Mouse (Mus musculus): ENCODE measurements around the gene Rorb. TPM values are rescaled to one million over a fixed set of nuclear protein-coding genes. Genes with fewer than 3 reads are reported as not detected.

The Rorb gene
- total RNA-seq, 2 experiments from 2014 or later = 0.12 to 0.43 TPM

GRCm38 (mm10) chr19:19005144-19005543 is 105.9 kb downstream of the Rorb start:
- DNase-seq = no peak

- DNase-seq = no peak
Observed at GRCm38 (mm10) chr19:19004023-19004656, 106.9 kb downstream of the Rorb start.

- no peak for DNase-seq
Observed at GRCm38 (mm10) chr19:18998966-18999365, 112.0 kb downstream of the Rorb start.

DNA sequence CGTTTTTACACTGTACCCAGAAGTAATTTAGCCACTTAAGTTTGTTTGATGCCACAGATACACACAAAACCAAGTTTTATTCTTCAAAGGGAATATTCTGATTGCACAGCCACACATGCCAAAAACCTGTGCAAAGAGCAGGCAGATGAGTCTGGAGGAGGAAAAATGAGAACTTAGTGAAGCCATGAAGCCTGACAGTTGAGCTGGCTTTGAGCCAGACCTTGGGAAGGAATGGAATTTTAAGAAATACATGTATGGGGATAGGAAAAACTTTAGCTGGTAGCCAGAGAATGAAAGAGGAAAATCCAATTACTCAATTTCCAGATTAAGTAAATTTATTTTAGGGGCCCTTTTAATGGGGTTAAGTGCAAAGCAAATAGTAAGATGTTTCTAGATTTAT is 113.3 kb downstream of the Rorb start:
- DNase-seq = no peak

GRCm38 (mm10) chr19:18979996-18980395 is 131.0 kb downstream of the Rorb start:
- DNase-seq = no peak

GRCm38 (mm10) chr19:18974796-18975660 is 136.0 kb downstream of the Rorb start:
- no peak for DNase-seq

DNA sequence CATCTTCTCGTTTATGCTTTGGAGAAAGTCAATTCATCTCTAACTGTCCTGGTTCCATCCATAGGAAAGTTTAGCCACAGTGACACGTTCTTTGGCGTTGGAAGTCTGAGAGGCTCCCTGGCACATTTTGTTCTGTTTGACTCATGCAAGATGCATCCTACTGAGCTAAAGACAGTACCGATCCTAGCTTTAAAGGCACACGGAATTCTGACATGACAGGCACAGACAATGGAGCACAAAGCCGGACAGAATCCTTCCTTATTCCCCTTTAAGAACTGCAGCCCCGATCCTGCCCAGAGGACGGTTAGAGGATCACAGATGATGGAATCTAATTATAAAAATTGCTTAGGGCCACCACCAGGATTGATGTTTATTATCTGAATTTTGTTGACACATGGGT is 141.6 kb downstream of the Rorb start:
- no peak for DNase-seq

- DNase-seq = no peak
Observed at GRCm38 (mm10) chr19:18967307-18967706, 143.7 kb downstream of the Rorb start.

DNA sequence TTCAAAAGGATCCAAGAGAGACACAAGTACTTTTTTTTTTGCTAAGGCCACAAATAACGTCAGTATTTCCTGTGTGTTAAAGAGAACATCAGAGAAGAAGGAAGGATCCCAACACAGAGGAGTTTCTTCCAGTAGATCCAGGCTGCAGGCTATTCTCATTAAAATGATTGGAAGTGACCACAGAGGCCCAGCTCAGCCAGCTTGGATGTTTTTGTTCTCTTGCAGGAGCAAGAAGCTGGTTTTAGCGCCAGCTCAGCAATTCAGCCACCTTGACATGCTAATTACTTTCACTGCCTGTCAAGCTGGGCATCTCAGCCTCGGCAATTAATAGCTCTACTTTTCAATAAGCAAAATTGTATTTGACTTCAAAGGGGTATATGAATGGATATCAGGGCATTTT is 151.1 kb downstream of the Rorb start:
- DNase-seq = no peak

DNA sequence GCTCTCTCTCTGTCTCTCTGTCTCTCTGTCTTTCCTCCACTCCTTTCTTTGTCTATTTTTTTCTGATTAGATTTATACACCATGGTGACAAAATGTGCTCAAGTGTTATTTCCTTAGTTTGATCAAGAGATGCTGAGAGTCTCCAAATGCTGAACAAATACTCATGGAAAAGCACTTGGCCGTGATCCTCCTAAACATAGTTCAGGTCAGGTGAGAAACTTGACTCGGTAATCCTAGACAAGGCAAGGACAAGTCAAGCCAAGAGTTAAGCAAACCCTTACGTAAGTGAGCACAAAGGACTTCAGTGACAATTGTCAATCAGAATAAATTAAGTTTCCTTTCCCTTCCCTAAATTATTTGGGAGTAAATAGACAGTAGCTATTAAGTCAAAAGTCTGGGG is 158.2 kb downstream of the Rorb start:
- no peak for DNase-seq

DNA sequence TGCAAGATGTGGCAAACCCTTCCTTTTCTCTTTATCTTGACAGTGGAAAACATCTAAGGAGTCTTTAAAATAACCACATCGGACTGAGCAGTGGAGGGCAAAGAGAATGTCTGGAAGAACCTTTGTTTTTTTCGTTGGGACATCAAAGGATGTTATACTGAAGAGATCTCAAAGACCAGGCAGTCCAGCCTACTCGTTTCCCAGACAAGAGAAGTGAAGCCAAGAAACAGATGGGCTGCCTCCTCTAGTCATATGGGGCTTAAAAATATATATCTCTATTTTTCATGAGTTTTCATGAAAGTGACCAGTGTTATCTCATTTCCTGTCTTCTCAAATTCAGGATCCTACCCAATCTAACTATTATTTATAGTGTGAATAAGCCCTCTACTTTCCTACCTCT is 163.8 kb downstream of the Rorb start:
- DNase-seq = no peak

- no peak for DNase-seq
Observed at GRCm38 (mm10) chr19:18945265-18945664, 165.7 kb downstream of the Rorb start.

DNA sequence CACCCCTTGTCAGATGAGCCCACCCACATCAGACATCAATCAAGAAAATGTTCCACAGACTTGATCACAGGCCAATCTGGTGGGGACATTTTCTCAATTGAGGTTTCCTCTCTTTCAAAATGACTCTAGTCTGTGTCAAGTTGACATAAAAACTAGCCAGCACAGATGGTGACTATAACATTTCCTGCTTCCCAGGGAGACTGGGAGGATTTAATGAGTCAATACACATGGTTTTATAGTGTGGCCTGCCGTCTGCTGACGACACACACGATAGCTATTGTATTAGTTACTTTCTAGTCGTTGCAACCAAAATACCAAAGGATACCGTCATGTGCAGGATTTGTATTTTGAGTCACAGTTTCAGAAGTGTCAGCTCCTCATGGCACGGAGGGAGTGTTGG is 169.6 kb downstream of the Rorb start:
- no peak for DNase-seq

DNA sequence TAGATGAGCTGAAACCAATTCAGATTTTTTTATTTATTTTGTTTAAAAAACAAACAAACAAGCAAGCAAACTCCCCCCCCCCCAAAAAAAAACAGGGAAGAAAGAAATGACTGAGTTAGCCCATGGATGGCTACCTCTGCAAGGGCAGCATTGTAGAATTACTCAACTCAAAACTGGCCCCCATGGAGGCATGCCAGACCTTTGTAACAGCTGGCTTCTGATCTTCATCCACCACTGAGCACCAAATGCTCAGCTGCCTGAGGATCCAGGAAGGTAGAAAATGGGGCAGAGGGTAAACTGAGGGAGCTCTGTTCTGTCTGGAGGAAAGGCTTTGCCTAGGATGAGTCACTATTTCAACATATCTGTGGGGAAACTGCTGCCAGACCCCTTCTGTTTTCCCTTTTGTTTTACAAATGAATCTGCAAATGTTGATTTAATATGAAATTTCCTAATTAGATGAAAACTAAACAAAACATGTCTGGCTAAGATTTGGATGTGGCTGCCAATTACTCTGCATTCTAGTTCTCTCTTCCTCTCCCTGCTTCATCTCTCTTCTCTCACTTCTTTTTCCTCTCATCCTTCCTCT is 199.1 kb downstream of the Rorb start:
- DNase-seq = no peak

GRCm38 (mm10) chr19:18909641-18910040 is 201.4 kb downstream of the Rorb start:
- peak; percentile 10 for DNase-seq

DNA sequence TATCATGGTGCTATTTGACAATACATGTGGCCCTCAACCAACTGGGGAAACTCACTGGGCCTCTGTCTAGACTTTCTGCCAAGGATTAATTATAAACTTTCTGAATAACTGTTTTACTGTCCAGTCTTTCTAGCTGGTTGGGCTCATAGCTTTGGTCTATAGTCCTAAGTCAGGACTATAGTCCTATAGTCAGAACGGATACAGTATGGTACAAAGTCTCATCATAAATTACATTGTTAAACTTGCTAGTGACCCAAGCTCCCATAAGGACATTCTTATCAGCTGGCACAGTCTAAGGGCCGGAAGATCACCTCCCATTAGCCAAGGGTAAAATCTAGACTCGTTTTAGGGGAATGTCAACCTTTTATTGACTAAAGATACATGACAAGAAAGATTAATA is 205.5 kb downstream of the Rorb start:
- DNase-seq = no peak

DNA sequence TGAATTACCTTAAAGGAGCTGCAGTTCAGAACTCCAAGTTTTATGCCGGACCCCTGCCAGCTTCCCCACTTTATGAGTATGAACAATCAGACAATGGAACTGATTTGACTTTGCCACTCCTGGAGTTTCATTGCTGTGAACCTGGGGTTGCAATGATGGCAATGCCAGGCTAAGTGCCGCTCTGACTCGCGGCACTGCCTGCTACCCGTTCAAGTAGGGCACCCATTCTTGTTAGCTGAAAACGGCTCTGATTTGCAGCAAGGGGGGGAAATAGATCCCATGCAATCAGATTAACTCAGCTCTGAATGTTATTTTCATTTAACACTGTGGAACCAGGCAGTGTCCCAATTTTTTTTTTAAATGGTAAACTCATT is 208.3 kb downstream of the Rorb start:
- no peak for DNase-seq

- DNase-seq = no peak
Observed at GRCm38 (mm10) chr19:18902041-18902693, 208.8 kb downstream of the Rorb start.

DNA sequence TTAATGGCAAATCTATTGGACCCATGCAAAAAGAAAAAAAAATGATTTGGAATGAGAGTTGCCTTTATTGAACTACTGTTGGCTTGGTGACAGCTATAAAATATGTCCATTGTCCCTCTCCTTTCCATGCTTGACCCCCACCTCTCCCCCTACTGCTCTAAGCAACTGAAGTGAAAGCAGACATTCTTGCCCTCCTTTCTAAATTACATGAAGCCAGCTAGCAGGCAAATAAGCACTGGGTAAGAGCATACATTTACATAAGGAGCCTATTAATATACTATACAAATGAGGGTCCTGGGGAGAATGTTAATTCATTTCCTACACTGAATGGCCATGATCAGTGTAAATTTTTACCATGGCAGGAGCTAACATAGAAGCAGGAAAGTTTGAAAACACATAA is 212.8 kb downstream of the Rorb start:
- DNase-seq = no peak

DNA sequence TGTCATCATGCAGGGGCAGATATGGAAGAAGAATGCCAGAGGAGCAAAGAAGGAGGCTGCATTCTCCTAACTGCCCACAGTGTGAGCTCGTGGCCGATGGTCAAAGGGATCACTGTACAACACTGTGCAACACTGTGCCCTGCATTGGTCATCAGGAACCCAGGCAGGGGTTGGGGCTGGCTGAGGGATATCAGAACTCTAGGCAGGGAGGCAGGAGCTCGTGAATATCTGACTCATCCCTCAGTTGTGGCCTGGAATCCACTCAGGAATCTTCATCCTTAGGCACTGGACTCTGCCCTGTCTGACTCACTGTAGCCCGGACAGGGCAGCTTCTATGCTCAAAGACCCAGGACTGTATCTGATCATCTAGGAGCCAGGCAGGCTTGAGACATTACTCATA is 220.8 kb downstream of the Rorb start:
- no peak for DNase-seq

GRCm38 (mm10) chr19:18889632-18890031 is 221.4 kb downstream of the Rorb start:
- no peak for DNase-seq

DNA sequence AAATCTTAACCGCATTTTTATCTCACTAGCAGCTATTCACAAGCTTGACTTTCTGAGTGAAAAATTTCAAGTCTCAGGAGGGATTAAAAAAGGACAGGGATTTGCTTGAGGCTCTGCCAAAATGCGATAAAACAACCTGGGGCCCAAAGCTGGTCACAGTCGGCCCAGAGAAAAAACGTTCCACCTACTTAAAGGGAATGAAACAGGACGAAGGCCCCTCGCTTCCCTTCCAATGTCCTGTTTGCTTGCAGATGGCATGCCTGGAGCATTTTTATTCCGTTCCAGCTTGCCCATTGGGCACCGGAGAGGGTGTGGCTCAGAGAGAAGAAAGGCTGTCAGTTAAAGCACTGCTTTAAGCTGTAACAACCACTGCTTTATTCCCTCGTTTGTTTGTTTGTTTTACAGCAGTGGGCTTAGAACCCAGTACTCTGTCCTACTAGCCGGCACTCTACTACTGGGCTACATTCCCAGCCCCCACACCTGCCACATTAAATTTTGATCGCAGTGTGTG is 221.8 kb downstream of the Rorb start:
- no peak for DNase-seq
